Mouse (Mus musculus): ENCODE measurements at regions not wholly inside any gene's neighbourhood (a gene's known extent, or its start where the extent isn't known, plus 50 kb on each side); places are given as distances from the start of the nearest gene placed in this dataset.

GRCm38 (mm10) chr5:119518506-119519252 is 151.8 kb upstream of the Tbx3 start:
- Histone ChIP-seq H3K4me1 (peaks cover 11% of the 10 kb centered on the region), H3K4me3 (no peak overlapping the region), H3K36me3 (no peaks in the 10 kb centered on the region), H3K27ac (no peak overlapping the region), H3K27me3 (ENCODE audit: insufficient read depth, poor library complexity, severe bottlenecking) (peaks cover 38% of the 10 kb centered on the region), H3K9me3 (no peaks in the 10 kb centered on the region)
- no peak for DNase-seq (ENCODE audit: low spot score)
- 81% methylated on average over 19 of the region's 19 CpGs for WGBS

- Histone ChIP-seq H3K9me3 (no peaks in the 10 kb centered on the region), H3K4me3 (no peak overlapping the region), H3K4me1 (peaks cover 25% of the 10 kb centered on the region), H3K27ac (no peak overlapping the region), H3K27me3 (ENCODE audit: insufficient read depth, poor library complexity, severe bottlenecking) (peaks cover 43% of the 10 kb centered on the region), H3K36me3 (no peaks in the 10 kb centered on the region)
- 41% methylated on average over 4 of the region's 4 CpGs for WGBS
- no peak for DNase-seq (ENCODE audit: low spot score)
These were observed 146.3 kb upstream of the Tbx3 start for GRCm38 (mm10) chr5:119524171-119524570.

GRCm38 (mm10) chr5:119525960-119526359 is 144.5 kb upstream of the Tbx3 start:
- no peaks in the 10 kb centered on the region for H3K36me3 ChIP-seq
- H3K9me3 ChIP-seq = no peaks in the 10 kb centered on the region
- no peak overlapping the region for H3K4me3 ChIP-seq
- no peak for DNase-seq (ENCODE audit: low spot score)
- H3K4me1 ChIP-seq = peaks cover 25% of the 10 kb centered on the region
- WGBS = 68% methylated on average over 5 of the region's 5 CpGs
- peaks cover 49% of the 10 kb centered on the region for H3K27me3 ChIP-seq (ENCODE audit: insufficient read depth, poor library complexity, severe bottlenecking)
- no peak overlapping the region for H3K27ac ChIP-seq

- H3K4me1 ChIP-seq = 0 out of 2 replicates have a peak, but pooled peaks cover 6% of the 10 kb centered on the region
These were observed 140.5 kb upstream of the Tbx3 start for GRCm38 (mm10) chr5:119530009-119530408.

GRCm38 (mm10) chr5:119534946-119535345 is 135.5 kb upstream of the Tbx3 start:
- Histone ChIP-seq H3K27ac (no peak overlapping the region), H3K4me1 (no peaks in the 10 kb centered on the region), H3K36me3 (no peaks in the 10 kb centered on the region), H3K4me3 (no peak overlapping the region), H3K27me3 (ENCODE audit: insufficient read depth, poor library complexity, severe bottlenecking) (peaks cover 10% of the 10 kb centered on the region; the same call in 1 of the 2 replicates), H3K9me3 (no peaks in the 10 kb centered on the region)
- 88% methylated on average over 5 of the region's 5 CpGs for WGBS
- DNase-seq (ENCODE audit: low spot score) = no peak

More at GRCm38 (mm10) chr5:119530009-119530408, 140.5 kb upstream of the Tbx3 start:
- Histone ChIP-seq H3K27ac (no peak overlapping the region), H3K36me3 (no peaks in the 10 kb centered on the region), H3K4me3 (no peak overlapping the region), H3K9me3 (no peaks in the 10 kb centered on the region), H3K27me3 (ENCODE audit: insufficient read depth, poor library complexity, severe bottlenecking) (peaks cover 16% of the 10 kb centered on the region; the same call in 1 of the 2 replicates)
- 62% methylated on average over 8 of the region's 8 CpGs for WGBS
- no peak for DNase-seq (ENCODE audit: low spot score)

GRCm38 (mm10) chr5:119542836-119543235 is 127.6 kb upstream of the Tbx3 start:
- DNase-seq (ENCODE audit: low spot score) = no peak
- Histone ChIP-seq H3K9me3 (no peaks in the 10 kb centered on the region), H3K4me3 (no peak overlapping the region), H3K4me1 (no peaks in the 10 kb centered on the region; the same call in 1 of the 2 replicates), H3K27ac (no peak overlapping the region), H3K27me3 (ENCODE audit: insufficient read depth, poor library complexity, severe bottlenecking) (peaks cover 31% of the 10 kb centered on the region), H3K36me3 (no peaks in the 10 kb centered on the region)
- whole genome bisulfite sequencing = 88% methylated on average over 11 of the region's 11 CpGs

GRCm38 (mm10) chr5:119543716-119544115 is 126.8 kb upstream of the Tbx3 start:
- WGBS = 87% methylated on average over 6 of the region's 6 CpGs
- no peak overlapping the region for H3K4me3 ChIP-seq
- H3K9me3 ChIP-seq = no peaks in the 10 kb centered on the region
- H3K27ac ChIP-seq = no peak overlapping the region
- H3K27me3 ChIP-seq (ENCODE audit: insufficient read depth, poor library complexity, severe bottlenecking) = peaks cover 35% of the 10 kb centered on the region
- no peaks in the 10 kb centered on the region; the same call in 1 of the 2 replicates for H3K4me1 ChIP-seq
- DNase-seq (ENCODE audit: low spot score) = no peak
- no peaks in the 10 kb centered on the region for H3K36me3 ChIP-seq

- Histone ChIP-seq H3K36me3 (no peaks in the 10 kb centered on the region), H3K9me3 (no peaks in the 10 kb centered on the region), H3K4me3 (no peak overlapping the region), H3K27ac (no peak overlapping the region), H3K4me1 (no peaks in the 10 kb centered on the region; the same call in 1 of the 2 replicates), H3K27me3 (ENCODE audit: insufficient read depth, poor library complexity, severe bottlenecking) (peaks cover 35% of the 10 kb centered on the region)
- no peak for DNase-seq (ENCODE audit: low spot score)
- WGBS = 44% methylated on average over 11 of the region's 11 CpGs
These were observed 125.8 kb upstream of the Tbx3 start for GRCm38 (mm10) chr5:119544681-119545080.

- 76% methylated on average over 19 of the region's 19 CpGs for WGBS
- DNase-seq (ENCODE audit: low spot score) = no peak
- Histone ChIP-seq H3K27me3 (ENCODE audit: insufficient read depth, poor library complexity, severe bottlenecking) (peaks cover 34% of the 10 kb centered on the region), H3K4me3 (no peak overlapping the region), H3K4me1 (no peaks in the 10 kb centered on the region; the same call in 1 of the 2 replicates), H3K36me3 (no peaks in the 10 kb centered on the region), H3K27ac (no peak overlapping the region), H3K9me3 (0 out of 2 replicates have a peak, but pooled peaks cover 2% of the 10 kb centered on the region)
These were observed 123.4 kb upstream of the Tbx3 start for GRCm38 (mm10) chr5:119547070-119547469.

- H3K27ac ChIP-seq = no peak overlapping the region
- no peak for DNase-seq (ENCODE audit: low spot score)
- 0 out of 2 replicates have a peak, but pooled peaks cover 5% of the 10 kb centered on the region for H3K9me3 ChIP-seq
- H3K4me3 ChIP-seq = no peak overlapping the region
- WGBS = 46% methylated on average over 6 of the region's 6 CpGs
- H3K27me3 ChIP-seq (ENCODE audit: insufficient read depth, poor library complexity, severe bottlenecking) = peaks cover 24% of the 10 kb centered on the region
- no peaks in the 10 kb centered on the region for H3K36me3 ChIP-seq
- H3K4me1 ChIP-seq = no peaks in the 10 kb centered on the region; the same call in 1 of the 2 replicates
These were observed 119.6 kb upstream of the Tbx3 start for GRCm38 (mm10) chr5:119550916-119551315.

- peaks cover 5% of the 10 kb centered on the region; the same call in 1 of the 2 replicates for H3K27me3 ChIP-seq (ENCODE audit: insufficient read depth, poor library complexity, severe bottlenecking)
- no peaks in the 10 kb centered on the region for H3K36me3 ChIP-seq
- WGBS = 56% methylated on average over 5 of the region's 5 CpGs
- H3K27ac ChIP-seq = no peak overlapping the region; the same call in 1 of the 2 replicates
- no peaks in the 10 kb centered on the region for H3K4me1 ChIP-seq
- H3K4me3 ChIP-seq = no peak overlapping the region
- 0 out of 2 replicates have a peak, but pooled peaks cover 5% of the 10 kb centered on the region for H3K9me3 ChIP-seq
- DNase-seq (ENCODE audit: low spot score) = no peak
These were observed 117.0 kb upstream of the Tbx3 start for GRCm38 (mm10) chr5:119553469-119553868.

GRCm38 (mm10) chr5:119557071-119557470 is 113.4 kb upstream of the Tbx3 start:
- no peak overlapping the region for H3K27ac ChIP-seq
- H3K4me1 ChIP-seq = no peaks in the 10 kb centered on the region
- 0 out of 2 replicates have a peak, but pooled peaks cover 4% of the 10 kb centered on the region for H3K9me3 ChIP-seq
- H3K4me3 ChIP-seq = no peak overlapping the region
- H3K27me3 ChIP-seq (ENCODE audit: insufficient read depth, poor library complexity, severe bottlenecking) = peaks cover 13% of the 10 kb centered on the region
- DNase-seq (ENCODE audit: low spot score) = no peak
- 70% methylated on average over 5 of the region's 5 CpGs for WGBS
- no peaks in the 10 kb centered on the region for H3K36me3 ChIP-seq

GRCm38 (mm10) chr5:119559696-119560095 is 110.8 kb upstream of the Tbx3 start:
- 92% methylated on average over 11 of the region's 11 CpGs for WGBS
- H3K36me3 ChIP-seq = no peaks in the 10 kb centered on the region
- H3K4me1 ChIP-seq = peaks cover 16% of the 10 kb centered on the region
- no peak overlapping the region for H3K4me3 ChIP-seq
- no peak for DNase-seq (ENCODE audit: low spot score)
- H3K9me3 ChIP-seq = no peaks in the 10 kb centered on the region
- H3K27me3 ChIP-seq (ENCODE audit: insufficient read depth, poor library complexity, severe bottlenecking) = peaks cover 39% of the 10 kb centered on the region
- H3K27ac ChIP-seq = no peak overlapping the region

All from heart, embryonic 10.5 days (tissue).